Mouse (Mus musculus): ENCODE data around the gene Mycbp. TPM values are rescaled to one million over a fixed set of nuclear protein-coding genes. Genes with fewer than 3 reads are reported as not detected.
"Not testable (repeated sequence)": the region's sequence is repeated elsewhere in the genome, so short reads cannot be mapped to it uniquely, and the experiment has no call there.

Gene Mycbp
- polyA plus RNA-seq, 1 experiment from 2014 or later: 49.4 TPM

- ATAC-seq (ENCODE audit: low FRiP score): peak; percentile 100
- peak within 1 kb of the TSS; percentile 91 for H3K4me2 ChIP-seq
- peak within 1 kb of the TSS; percentile 82 for H3K27ac ChIP-seq
- peak within 1 kb of the TSS; percentile 91 for H3K9ac ChIP-seq
- no peaks in the 10 kb centered on the region for H3K9me3 ChIP-seq
- WGBS: under 1% methylated on average over 49 of the region's 49 CpGs
- peak within 1 kb of the TSS; percentile 79 for H3K4me3 ChIP-seq (replicated peaks)
- peaks cover 23% of the 10 kb centered on the region for H3K36me3 ChIP-seq (replicated peaks)
- peaks cover 24% of the 10 kb centered on the region for H3K4me1 ChIP-seq
- H3K27me3 ChIP-seq: no peaks in the 10 kb centered on the region
These were observed 12.3 kb downstream of the Mycbp start, which contains the start of gene Rragc for GRCm38 (mm10) chr4:123916748-123917547. Gene Rragc (plus strand): TSS chr4:123917446.

DNA sequence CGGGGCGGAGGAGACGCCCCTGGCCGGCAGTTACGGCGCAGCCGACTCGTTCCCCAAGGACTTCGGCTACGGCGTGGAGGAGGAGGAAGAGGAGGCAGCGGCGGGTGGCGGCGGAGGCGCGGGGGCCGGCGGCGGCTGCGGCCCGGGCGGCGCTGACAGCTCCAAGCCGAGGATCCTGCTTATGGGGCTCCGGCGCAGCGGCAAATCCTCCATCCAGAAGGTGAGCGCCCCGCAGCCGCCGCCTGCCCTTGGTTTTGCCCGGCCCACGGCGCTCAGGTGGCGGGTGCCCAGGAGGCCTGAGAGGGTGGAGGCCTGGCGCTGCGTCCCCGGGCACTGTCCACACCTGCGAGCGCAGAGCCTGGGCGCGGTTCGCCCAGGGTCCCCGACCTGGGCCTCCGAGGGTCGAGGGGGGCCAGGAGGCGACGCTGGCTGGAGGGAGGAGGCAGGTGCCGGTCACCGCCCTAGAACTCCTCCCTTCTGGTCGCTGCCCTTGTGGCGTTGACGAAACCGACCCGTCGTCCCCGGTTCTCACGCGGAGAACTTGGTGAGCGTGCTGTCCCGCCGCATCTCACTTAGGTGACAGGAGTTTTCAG is 13.0 kb downstream of the Mycbp start, which contains the start of gene 4930535I16Rik:
TSS of gene 4930535I16Rik (minus strand) at position 475 of the 593 bp plus-strand sequence.
- H3K4me1 ChIP-seq: peaks cover 24% of the 10 kb centered on the region
- peak within 1 kb of the TSS; percentile 91 for H3K9ac ChIP-seq
- no peaks in the 10 kb centered on the region for H3K27me3 ChIP-seq
- peak within 1 kb of the TSS; percentile 79 for H3K4me3 ChIP-seq (replicated peaks)
- ATAC-seq (ENCODE audit: low FRiP score): peak; percentile 57
- peak within 1 kb of the TSS; percentile 91 for H3K4me2 ChIP-seq
- H3K9me3 ChIP-seq: no peaks in the 10 kb centered on the region
- peak within 1 kb of the TSS; percentile 82 for H3K27ac ChIP-seq
- H3K36me3 ChIP-seq (replicated peaks): peaks cover 27% of the 10 kb centered on the region
- WGBS: under 1% methylated on average over 55 of the region's 63 CpGs

DNA sequence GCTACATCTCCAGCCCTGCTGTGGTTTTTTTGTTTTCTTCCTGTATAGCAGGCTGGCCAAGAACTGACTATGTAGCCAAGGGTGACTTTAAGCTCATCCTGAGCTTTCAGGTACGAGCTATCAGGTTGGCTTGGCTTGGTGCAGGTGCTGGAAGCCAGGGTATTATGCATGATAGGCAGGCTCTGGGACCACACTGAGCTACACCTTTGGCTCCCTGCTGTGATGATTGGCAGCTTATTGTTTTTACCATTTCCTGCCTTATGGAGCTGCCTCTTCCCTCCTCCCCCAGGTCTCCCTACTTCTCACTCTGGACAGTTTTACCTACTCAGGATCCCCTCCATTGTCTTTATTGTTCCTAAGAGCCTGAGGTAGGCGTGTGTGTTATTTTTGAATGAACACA is 14.2 kb downstream of the Mycbp start:
- H3K9me3 ChIP-seq: no peaks in the 10 kb centered on the region
- H3K9ac ChIP-seq: 0 out of 2 replicates have a peak overlapping the region, but pooled peaks have one; percentile 91
- peak overlapping the region; percentile 79 for H3K4me3 ChIP-seq (replicated peaks)
- no peaks in the 10 kb centered on the region for H3K27me3 ChIP-seq
- H3K4me1 ChIP-seq: peaks cover 24% of the 10 kb centered on the region
- H3K4me2 ChIP-seq: peak overlapping the region; percentile 91
- H3K27ac ChIP-seq: no peak overlapping the region
- ATAC-seq (ENCODE audit: low FRiP score): no peak
- peaks cover 22% of the 10 kb centered on the region for H3K36me3 ChIP-seq (replicated peaks)
- WGBS: 48% methylated on average over 2 of the region's 2 CpGs

- Histone ChIP-seq H3K4me3 (replicated peaks) (no peak overlapping the region), H3K4me2 (no peak overlapping the region), H3K27me3 (no peaks in the 10 kb centered on the region), H3K36me3 (replicated peaks) (peaks cover 41% of the 10 kb centered on the region), H3K9ac (no peak overlapping the region), H3K4me1 (peaks cover 19% of the 10 kb centered on the region), H3K9me3 (no peaks in the 10 kb centered on the region), H3K27ac (no peak overlapping the region)
- ATAC-seq (ENCODE audit: low FRiP score): no peak
- WGBS: 88% methylated on average over 4 of the region's 4 CpGs
These were observed 16.5 kb downstream of the Mycbp start for GRCm38 (mm10) chr4:123921055-123921565.

DNA sequence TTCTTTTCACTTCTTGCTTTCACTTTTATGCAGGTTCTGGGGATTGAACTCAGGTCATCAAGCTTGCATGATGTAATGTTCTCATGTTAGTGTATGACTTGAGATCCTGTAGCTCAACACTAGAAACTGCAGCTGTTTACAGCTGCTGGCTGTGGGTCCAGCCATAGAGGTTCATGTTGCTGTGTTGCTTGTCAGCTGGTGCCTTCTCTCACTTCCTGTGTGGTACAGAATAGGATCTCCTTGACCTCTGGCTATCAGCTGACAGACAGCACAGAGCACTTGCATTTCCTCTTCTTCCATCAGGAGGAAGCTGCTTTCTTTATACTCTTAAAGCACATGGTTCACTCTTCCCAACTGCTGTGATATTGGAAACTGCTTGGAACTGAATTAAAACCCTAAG is 23.3 kb downstream of the Mycbp start:
- no peak for ATAC-seq (ENCODE audit: low FRiP score)
- H3K27me3 ChIP-seq: no peaks in the 10 kb centered on the region
- no peak overlapping the region for H3K4me2 ChIP-seq
- no peak overlapping the region for H3K27ac ChIP-seq
- no peaks in the 10 kb centered on the region for H3K9me3 ChIP-seq
- H3K9ac ChIP-seq: no peak overlapping the region
- H3K4me1 ChIP-seq: no peaks in the 10 kb centered on the region
- no peak overlapping the region for H3K4me3 ChIP-seq (replicated peaks)
- peaks cover 84% of the 10 kb centered on the region for H3K36me3 ChIP-seq (replicated peaks)

- no peak overlapping the region for H3K9ac ChIP-seq
- H3K4me2 ChIP-seq: no peak overlapping the region
- no peaks in the 10 kb centered on the region for H3K9me3 ChIP-seq
- no peak overlapping the region for H3K4me3 ChIP-seq (replicated peaks)
- ATAC-seq (ENCODE audit: low FRiP score): no peak
- peaks cover 85% of the 10 kb centered on the region for H3K36me3 ChIP-seq (replicated peaks)
- no peaks in the 10 kb centered on the region for H3K4me1 ChIP-seq
- no peaks in the 10 kb centered on the region for H3K27me3 ChIP-seq
- 97% methylated on average over 4 of the region's 4 CpGs for WGBS
- H3K27ac ChIP-seq: no peak overlapping the region
These were observed 25.4 kb downstream of the Mycbp start for GRCm38 (mm10) chr4:123929994-123930393.

GRCm38 (mm10) chr4:123934306-123934705 is 29.7 kb downstream of the Mycbp start:
- Histone ChIP-seq H3K27me3 (no peaks in the 10 kb centered on the region), H3K36me3 (replicated peaks) (peaks cover 71% of the 10 kb centered on the region), H3K9me3 (no peaks in the 10 kb centered on the region), H3K4me2 (no peak overlapping the region), H3K9ac (no peak overlapping the region), H3K27ac (no peak overlapping the region), H3K4me1 (no peaks in the 10 kb centered on the region), H3K4me3 (replicated peaks) (no peak overlapping the region)
- ATAC-seq (ENCODE audit: low FRiP score): no peak
- WGBS: 94% methylated on average over 4 of the region's 4 CpGs

GRCm38 (mm10) chr4:123936059-123936458 is 31.4 kb downstream of the Mycbp start:
- H3K4me2 ChIP-seq: no peak overlapping the region
- H3K36me3 ChIP-seq (replicated peaks): peaks cover 54% of the 10 kb centered on the region
- H3K4me1 ChIP-seq: no peaks in the 10 kb centered on the region
- no peaks in the 10 kb centered on the region for H3K9me3 ChIP-seq
- 91% methylated on average over 7 of the region's 7 CpGs for WGBS
- no peak overlapping the region for H3K27ac ChIP-seq
- H3K27me3 ChIP-seq: no peaks in the 10 kb centered on the region
- no peak for ATAC-seq (ENCODE audit: low FRiP score)
- no peak overlapping the region for H3K9ac ChIP-seq
- H3K4me3 ChIP-seq (replicated peaks): no peak overlapping the region

DNA sequence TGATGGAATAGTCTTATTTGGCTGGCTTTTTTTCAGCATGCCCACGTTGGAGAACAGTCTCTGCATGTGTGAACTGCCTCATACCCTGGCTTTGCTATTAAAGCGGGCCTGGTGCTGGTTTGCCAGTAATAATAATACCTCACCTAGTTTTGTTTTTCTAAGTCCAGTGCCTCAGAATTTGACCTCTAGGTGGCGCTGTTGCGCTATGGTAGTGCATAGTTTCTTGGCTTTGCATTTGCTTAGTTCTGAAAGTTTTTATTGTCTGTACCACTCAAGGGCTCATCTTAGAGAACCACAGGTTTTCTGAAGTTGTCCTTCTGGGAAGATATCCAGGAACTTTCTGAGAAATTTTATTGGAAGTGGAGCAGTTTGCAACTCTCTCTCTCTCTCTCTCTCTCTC is 35.2 kb downstream of the Mycbp start:
- Histone ChIP-seq H3K4me1 (no peaks in the 10 kb centered on the region), H3K9ac (no peak overlapping the region), H3K27me3 (0 out of 2 replicates have a peak, but pooled peaks cover 7% of the 10 kb centered on the region), H3K36me3 (replicated peaks) (peaks cover 24% of the 10 kb centered on the region), H3K4me2 (no peak overlapping the region), H3K27ac (no peak overlapping the region), H3K9me3 (no peaks in the 10 kb centered on the region), H3K4me3 (replicated peaks) (no peak overlapping the region)
- WGBS: 7% methylated on average over 4 of the region's 4 CpGs
- ATAC-seq (ENCODE audit: low FRiP score): no peak

GRCm38 (mm10) chr4:123940878-123941277 is 36.2 kb downstream of the Mycbp start:
- not testable (repeated sequence) for ATAC-seq (ENCODE audit: low FRiP score); H3K27ac ChIP-seq; H3K4me1 ChIP-seq; H3K9me3 ChIP-seq; H3K4me2 ChIP-seq; H3K4me3 ChIP-seq (replicated peaks); H3K27me3 ChIP-seq; H3K9ac ChIP-seq
- WGBS: 87% methylated on average over 7 of the region's 7 CpGs
- peaks cover 14% of the 10 kb centered on the region for H3K36me3 ChIP-seq (replicated peaks)

DNA sequence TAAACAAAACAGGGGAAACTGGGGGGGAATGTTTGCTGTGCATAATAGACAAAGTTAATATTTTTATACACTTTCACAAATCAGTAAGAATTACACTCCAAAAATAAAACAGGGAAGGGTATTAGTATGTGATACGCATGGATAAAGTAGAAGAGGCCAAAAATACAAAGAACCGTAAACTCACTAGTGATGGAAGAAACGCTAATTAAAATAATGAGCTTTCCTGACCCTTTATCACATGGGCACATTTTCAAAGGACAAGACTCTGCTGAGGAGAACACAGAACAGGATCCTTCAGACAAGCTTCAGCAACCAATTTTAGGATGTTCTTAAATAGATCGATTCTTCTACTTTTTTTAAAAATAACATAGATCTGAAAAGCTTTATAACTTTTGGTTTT is 42.1 kb downstream of the Mycbp start:
- WGBS: 73% methylated on average over 4 of the region's 4 CpGs
- no peak for ATAC-seq (ENCODE audit: low FRiP score)
- Histone ChIP-seq H3K4me1 (no peaks in the 10 kb centered on the region), H3K9ac (no peak overlapping the region), H3K36me3 (replicated peaks) (no peaks in the 10 kb centered on the region), H3K27ac (no peak overlapping the region), H3K27me3 (peaks cover 22% of the 10 kb centered on the region), H3K9me3 (no peaks in the 10 kb centered on the region), H3K4me3 (replicated peaks) (no peak overlapping the region), H3K4me2 (no peak overlapping the region)

DNA sequence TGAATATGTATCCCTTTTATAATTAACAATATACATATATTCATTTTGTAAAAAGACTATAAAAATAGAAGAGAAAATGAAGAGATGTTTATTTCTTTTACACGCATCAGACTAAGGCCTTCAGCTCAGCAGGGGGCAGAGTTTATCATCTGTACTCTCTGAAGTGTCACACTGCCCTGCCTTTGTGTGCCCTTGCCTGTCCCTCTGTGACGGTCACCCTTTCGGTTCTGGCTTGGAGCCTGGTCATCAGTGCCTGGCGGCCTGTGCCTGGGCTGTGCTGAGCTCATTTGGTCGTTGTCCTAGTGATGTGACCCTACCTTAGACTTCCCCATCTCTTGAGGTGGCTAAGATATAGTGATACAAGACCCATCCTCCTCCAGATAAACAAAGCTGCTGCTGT is 42.5 kb downstream of the Mycbp start:
- H3K4me1 ChIP-seq: no peaks in the 10 kb centered on the region
- H3K36me3 ChIP-seq (replicated peaks): no peaks in the 10 kb centered on the region
- H3K4me3 ChIP-seq (replicated peaks): no peak overlapping the region
- ATAC-seq (ENCODE audit: low FRiP score): no peak
- H3K9me3 ChIP-seq: no peaks in the 10 kb centered on the region
- 69% methylated on average over 5 of the region's 5 CpGs for WGBS
- no peak overlapping the region for H3K4me2 ChIP-seq
- peaks cover 21% of the 10 kb centered on the region for H3K27me3 ChIP-seq
- H3K9ac ChIP-seq: no peak overlapping the region
- H3K27ac ChIP-seq: no peak overlapping the region

All from forebrain, embryonic 12.5 days (tissue).